Mouse (Mus musculus): ENCODE results near the gene Csn2. TPM values are rescaled to one million over a fixed set of nuclear protein-coding genes. Genes with fewer than 3 reads are reported as not detected.

The Csn2 gene
- polyA plus RNA-seq (2014; fragmentation: Illumina TruSeq; extraction: RNeasy Lipid Tissue Mini Kit (QIAGEN cat#74804); ENCODE audit: low read depth, low replicate concordance): not detected

DNA sequence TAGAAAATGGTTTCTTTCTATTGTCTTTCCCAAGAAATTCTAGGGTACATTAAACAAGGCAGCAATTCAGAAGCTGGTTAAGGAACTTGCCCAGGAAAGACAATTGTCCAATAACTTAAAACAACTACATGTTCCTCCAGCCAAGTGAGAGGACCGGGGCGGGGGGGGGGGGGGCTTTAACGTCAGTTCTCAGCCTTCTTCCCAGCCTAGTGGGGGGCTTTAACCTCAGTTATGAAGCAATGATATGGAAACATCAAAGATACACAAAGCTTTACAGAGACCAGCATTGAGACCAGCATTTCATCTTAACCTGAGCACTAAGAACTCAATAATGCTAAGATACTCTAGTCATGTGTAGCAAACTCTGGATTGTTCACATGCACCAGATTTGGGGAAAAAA is at the start of gene Csn2:
Gene Csn2 (minus strand): TSS at position 101 of the 400 bp plus-strand sequence.

DNA sequence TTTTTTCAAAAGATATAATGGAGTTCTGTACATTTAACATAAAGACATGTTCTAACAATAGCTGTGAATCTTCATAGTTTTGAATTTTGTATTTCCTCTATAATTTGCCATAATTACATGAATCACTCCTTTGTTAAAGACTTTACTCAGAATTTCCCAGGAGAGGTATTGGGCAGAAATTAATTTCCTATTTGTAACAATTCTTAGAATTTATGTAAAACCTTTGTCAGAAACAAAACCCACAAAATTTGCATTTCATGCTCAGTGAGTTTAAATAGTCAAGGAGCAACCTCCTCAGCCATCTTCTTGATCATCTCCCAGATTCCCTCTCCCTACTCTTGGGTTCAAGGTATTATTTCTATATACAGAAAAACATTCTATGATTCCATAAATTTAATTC is 33.5 kb downstream of the Csn2 start, which contains the start of gene Csn1s1:
Gene Csn1s1 (plus strand): TSS at position 301 of the 400 bp plus-strand sequence.

Other genes with a start within 250 kb of the Csn2 start
- gene Ugt2a2, start 217.4 kb downstream of the Csn2 start, polyA plus RNA-seq (2014; fragmentation: Illumina TruSeq; extraction: RNeasy Lipid Tissue Mini Kit (QIAGEN cat#74804); ENCODE audit: low read depth, low replicate concordance): not detected
- not detected for gene Gm43638, start 212.8 kb downstream of the Csn2 start, polyA plus RNA-seq (2014; fragmentation: Illumina TruSeq; extraction: RNeasy Lipid Tissue Mini Kit (QIAGEN cat#74804); ENCODE audit: low read depth, low replicate concordance)
- 0.11 TPM for gene Ugt2a1, start 208.8 kb downstream of the Csn2 start, polyA plus RNA-seq (2014; fragmentation: Illumina TruSeq; extraction: RNeasy Lipid Tissue Mini Kit (QIAGEN cat#74804); ENCODE audit: low read depth, low replicate concordance)
- gene Sult1b1, start 161.4 kb downstream of the Csn2 start, polyA plus RNA-seq (2014; fragmentation: Illumina TruSeq; extraction: RNeasy Lipid Tissue Mini Kit (QIAGEN cat#74804); ENCODE audit: low read depth, low replicate concordance): not detected
- 2.1 TPM for gene Sult1d1, start 130.6 kb downstream of the Csn2 start, polyA plus RNA-seq (2014; fragmentation: Illumina TruSeq; extraction: RNeasy Lipid Tissue Mini Kit (QIAGEN cat#74804); ENCODE audit: low read depth, low replicate concordance)
- 63.5 TPM for gene Sult1e1, start 108.0 kb downstream of the Csn2 start, polyA plus RNA-seq (2014; fragmentation: Illumina TruSeq; extraction: RNeasy Lipid Tissue Mini Kit (QIAGEN cat#74804); ENCODE audit: low read depth, low replicate concordance)
- not detected for gene Csn1s1, start 33.4 kb downstream of the Csn2 start, polyA plus RNA-seq (2014; fragmentation: Illumina TruSeq; extraction: RNeasy Lipid Tissue Mini Kit (QIAGEN cat#74804); ENCODE audit: low read depth, low replicate concordance)
- not detected for gene Csn1s2a, start 74.9 kb upstream of the Csn2 start, polyA plus RNA-seq (2014; fragmentation: Illumina TruSeq; extraction: RNeasy Lipid Tissue Mini Kit (QIAGEN cat#74804); ENCODE audit: low read depth, low replicate concordance)
- gene Csn1s2b, start 108.5 kb upstream of the Csn2 start, polyA plus RNA-seq (2014; fragmentation: Illumina TruSeq; extraction: RNeasy Lipid Tissue Mini Kit (QIAGEN cat#74804); ENCODE audit: low read depth, low replicate concordance): not detected
- 6.7 TPM for gene Prr27, start 126.1 kb upstream of the Csn2 start, polyA plus RNA-seq (2014; fragmentation: Illumina TruSeq; extraction: RNeasy Lipid Tissue Mini Kit (QIAGEN cat#74804); ENCODE audit: low read depth, low replicate concordance)
- 37.3 TPM for gene Odam, start 185.4 kb upstream of the Csn2 start, polyA plus RNA-seq (2014; fragmentation: Illumina TruSeq; extraction: RNeasy Lipid Tissue Mini Kit (QIAGEN cat#74804); ENCODE audit: low read depth, low replicate concordance)
- gene Csn3, start 225.9 kb upstream of the Csn2 start, polyA plus RNA-seq (2014; fragmentation: Illumina TruSeq; extraction: RNeasy Lipid Tissue Mini Kit (QIAGEN cat#74804); ENCODE audit: low read depth, low replicate concordance): not detected

Data from adipose tissue, adult 10 weeks (tissue).